Mouse (Mus musculus) G1E (cell line): ENCODE data around the gene Tlr3. TPM values are rescaled to one million over a fixed set of nuclear protein-coding genes. Genes with fewer than 3 reads are reported as not detected.

ENCODE experiments used
- ATAC-seq: 2 replicates; pipeline ENCODE4 v1.8.0; 2016; ENCODE audit warnings: mild to moderate bottlenecking; ENCODE audit not compliant: insufficient number of reproducible peaks, poor library complexity, low FRiP score, severe bottlenecking; ENCODE audit errors: extremely low read depth
- DNase-seq: peaks from one replicate; pipeline ENCODE4 v3.0.0; 2012; ENCODE audit warnings: low spot score
- H3K27me3 ChIP-seq: 2 replicates; pipeline ENCODE4 v1.6.1; 2012; ENCODE audit warnings: mild to moderate bottlenecking, low read length, inconsistent platforms; ENCODE audit not compliant: insufficient read depth
- H3K36me3 ChIP-seq: replicated peaks from 2 replicates; pipeline ENCODE3; 2012; ENCODE audit warnings: mild to moderate bottlenecking, inconsistent platforms
- H3K4me1 ChIP-seq: 2 replicates; pipeline ENCODE4 v1.6.1; 2012; ENCODE audit warnings: low read depth, low read length, inconsistent platforms, mixed read lengths; ENCODE audit not compliant: insufficient read depth
- H3K4me3 ChIP-seq: 2 replicates; pipeline ENCODE4 v1.5.1; 2012; ENCODE audit warnings: low read depth, mild to moderate bottlenecking, inconsistent platforms, low read length, moderate library complexity, mixed read lengths
- H3K9me3 ChIP-seq: replicated peaks from 2 replicates; pipeline ENCODE4 v1.6.1; 2012; ENCODE audit warnings: inconsistent platforms
- CTCF ChIP-seq: IDR thresholded peaks from 2 replicates; pipeline ENCODE4 v1.5.1; 2012; ENCODE audit warnings: low read depth, low read length, inconsistent platforms, mixed read lengths
- GATA1 ChIP-seq: IDR thresholded peaks from 2 replicates; pipeline ENCODE4 v1.6.1; 2012; ENCODE audit warnings: borderline replicate concordance, low read length, inconsistent platforms, mixed read lengths
- GATA2 ChIP-seq: IDR thresholded peaks from 2 replicates; pipeline ENCODE4 v1.6.1; 2012; ENCODE audit warnings: low read depth, low read length, inconsistent platforms, borderline replicate concordance
- POLR2AphosphoS5 ChIP-seq: IDR thresholded peaks from 2 replicates; pipeline ENCODE4 v1.6.1; 2012; ENCODE audit warnings: low read depth, low read length, inconsistent platforms; ENCODE audit not compliant: insufficient replicate concordance
- TAL1 ChIP-seq: conservative IDR thresholded peaks from 2 replicates; pipeline ENCODE4 v1.6.1; 2012; ENCODE audit warnings: low read depth, low read length, inconsistent platforms, mixed read lengths
- polyA plus RNA-seq: library from polyadenylated mRNA; stranded (reverse); fragments of >175 nt; gene quantifications from 2 replicates; pipeline ENCODE4 v1.2.3, GENCODE M21; 2012
- total RNA-seq, 2 experiments: library from RNA; stranded (forward) in 1 of 2; stranded (reverse) in 1 of 2; fragments of 200-1000 nt in 1 of 2; fragments of >200 nt in 1 of 2; fragmentation: Nextera tagmentation in 1 of 2; gene quantifications; 2 replicates each; pipeline ENCODE4 v1.2.3; 2014 to 2017

Tlr3 gene
- total and polyA plus RNA-seq, 3 experiments = under 0.01 TPM; not detected in 2

GRCm38 (mm10) chr8:45362323-45362722 lies 48.6 kb downstream of the Tlr3 start:
- no peaks in the 10 kb centered on the region for H3K4me1 ChIP-seq
- DNase-seq = no peak
- no peaks in the 10 kb centered on the region for H3K36me3 ChIP-seq
- H3K27me3 ChIP-seq = no peaks in the 10 kb centered on the region; the same call in 1 of the 2 replicates
- no peak overlapping the region for H3K4me3 ChIP-seq
- H3K9me3 ChIP-seq = peaks cover 61% of the 10 kb centered on the region
- TF ChIP-seq CTCF (no peak), TAL1 (no peak), POLR2AphosphoS5 (no peak), GATA2 (no peak), GATA1 (no peak)
- no peak for ATAC-seq

- Histone ChIP-seq H3K4me1 (no peaks in the 10 kb centered on the region), H3K4me3 (no peak overlapping the region), H3K27me3 (no peaks in the 10 kb centered on the region; the same call in 1 of the 2 replicates), H3K9me3 (peaks cover 58% of the 10 kb centered on the region), H3K36me3 (no peaks in the 10 kb centered on the region)
- TF ChIP-seq GATA1 (no peak), CTCF (no peak), POLR2AphosphoS5 (no peak), TAL1 (no peak), GATA2 (no peak)
- DNase-seq = no peak
- ATAC-seq = no peak
Observed at GRCm38 (mm10) chr8:45359091-45359605, 51.7 kb downstream of the Tlr3 start.

- H3K4me3 ChIP-seq = no peak overlapping the region; the same call in 1 of the 2 replicates
Observed at GRCm38 (mm10) chr8:45358132-45358918, 52.6 kb downstream of the Tlr3 start.

DNA sequence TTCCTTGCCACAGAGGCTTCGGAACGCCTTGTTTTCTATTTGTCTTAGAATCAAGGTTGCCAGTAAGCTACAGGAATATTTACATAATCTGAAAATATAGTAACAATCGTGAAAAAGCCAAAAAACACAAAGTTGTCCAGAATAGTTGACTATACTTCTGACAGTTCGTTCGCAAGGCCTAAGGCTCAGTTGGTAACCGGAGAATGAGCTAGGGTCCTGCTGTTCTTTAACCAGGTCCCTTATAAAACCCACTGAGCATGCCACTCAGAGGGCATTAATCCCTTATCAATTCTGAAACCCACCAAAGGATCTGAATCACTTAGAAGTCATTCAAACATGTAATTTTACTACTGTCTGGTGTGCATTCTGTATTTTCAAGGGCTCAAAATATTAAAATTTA lies 55.1 kb downstream of the Tlr3 start:
- Histone ChIP-seq H3K4me3 (no peak overlapping the region), H3K9me3 (peaks cover 40% of the 10 kb centered on the region), H3K27me3 (no peaks in the 10 kb centered on the region; the same call in 1 of the 2 replicates), H3K36me3 (no peaks in the 10 kb centered on the region), H3K4me1 (no peaks in the 10 kb centered on the region)
- ATAC-seq (no peak), DNase-seq (no peak)
- no peak for TF ChIP-seq POLR2AphosphoS5
- TF ChIP-seq GATA1 = no peak
- TF ChIP-seq TAL1 = no peak
- no peak for TF ChIP-seq GATA2
- TF ChIP-seq CTCF = no peak

More at GRCm38 (mm10) chr8:45358132-45358918, 52.6 kb downstream of the Tlr3 start:
- ATAC-seq (no peak), DNase-seq (no peak)
- Histone ChIP-seq H3K4me1 (no peaks in the 10 kb centered on the region), H3K27me3 (no peaks in the 10 kb centered on the region; the same call in 1 of the 2 replicates), H3K9me3 (peaks cover 55% of the 10 kb centered on the region), H3K36me3 (no peaks in the 10 kb centered on the region)
- TF ChIP-seq GATA1 (no peak), GATA2 (no peak), POLR2AphosphoS5 (no peak), CTCF (no peak), TAL1 (no peak)

Other genes starting within 250 kb of the Tlr3 start
- not detected in 2 replicates for gene F11, start 149.0 kb downstream of the Tlr3 start, total RNA-seq (2014; fragmentation: Nextera tagmentation)
- 0.12 TPM in 1 of 2 replicates, not detected in the other for gene F11, start 149.0 kb downstream of the Tlr3 start, total RNA-seq (2017)
- gene F11, start 149.0 kb downstream of the Tlr3 start, polyA plus RNA-seq = not detected in 2 replicates
- not detected in 2 replicates for gene Klkb1, start 116.2 kb downstream of the Tlr3 start, total RNA-seq (2014; fragmentation: Nextera tagmentation)
- gene Klkb1, start 116.2 kb downstream of the Tlr3 start, total RNA-seq (2017) = under 0.01 and 0.16 TPM in 2 replicates
- not detected in 2 replicates for gene Klkb1, start 116.2 kb downstream of the Tlr3 start, polyA plus RNA-seq
- gene Gm45753, start 102.6 kb downstream of the Tlr3 start, total RNA-seq (2014; fragmentation: Nextera tagmentation) = not detected in 2 replicates
- gene Gm45753, start 102.6 kb downstream of the Tlr3 start, total RNA-seq (2017) = not detected in 2 replicates
- gene Gm45753, start 102.6 kb downstream of the Tlr3 start, polyA plus RNA-seq = not detected in 2 replicates
- gene Cyp4v3, start 77.9 kb downstream of the Tlr3 start, total RNA-seq (2014; fragmentation: Nextera tagmentation) = not detected in 2 replicates
- 0.06 and 0.11 TPM in 2 replicates for gene Cyp4v3, start 77.9 kb downstream of the Tlr3 start, total RNA-seq (2017)
- gene Cyp4v3, start 77.9 kb downstream of the Tlr3 start, polyA plus RNA-seq = not detected in 2 replicates
- not detected in 2 replicates for gene Fam149a, start 28.8 kb downstream of the Tlr3 start, total RNA-seq (2014; fragmentation: Nextera tagmentation)
- gene Fam149a, start 28.8 kb downstream of the Tlr3 start, total RNA-seq (2017) = 0.12 and 0.16 TPM in 2 replicates
- gene Fam149a, start 28.8 kb downstream of the Tlr3 start, polyA plus RNA-seq = not detected in 2 replicates
- not detected in 2 replicates for gene Sorbs2, start 96.7 kb upstream of the Tlr3 start, total RNA-seq (2014; fragmentation: Nextera tagmentation)
- gene Sorbs2, start 96.7 kb upstream of the Tlr3 start, total RNA-seq (2017) = 0.23 and 0.49 TPM in 2 replicates
- gene Sorbs2, start 96.7 kb upstream of the Tlr3 start, polyA plus RNA-seq = not detected in 2 replicates